Mouse (Mus musculus) cortical plate, adult 2 months (tissue): ENCODE data around the gene Cacna1c.

Experiments
- CTCF ChIP-seq: fragments of 200-500 bp; IDR thresholded peaks from 2 replicates; pipeline ENCODE4 v1.5.1; 2011; ENCODE audit warnings: mild to moderate bottlenecking, control low read depth, low read length; ENCODE audit not compliant: insufficient read depth; ENCODE audit errors: extremely low read depth
- POLR2A ChIP-seq: fragments of 200-500 bp; IDR thresholded peaks from 2 replicates; pipeline ENCODE4 v1.6.1; 2011; ENCODE audit warnings: mild to moderate bottlenecking, low read length, control low read depth; ENCODE audit not compliant: insufficient read depth; ENCODE audit errors: extremely low read depth

GRCm38 (mm10) chr6:118738656-118739055 lies 457.6 kb downstream of the Cacna1c start:
- TF ChIP-seq CTCF = no peak
- TF ChIP-seq POLR2A = no peak
